In genomic region chr8:93989739-93990138, GRCm38 (mm10) we compare ENCODE assay signal across 20 mouse cellular contexts.
"Had no signal": no experiment of that assay in that cellular context is flagged by ENCODE, and none has a peak within 500 bp of the region (broad histone marks: within the 10 kb centered on the region; RNA-seq: fewer than 3 reads in every experiment).

No protein-coding gene starts in this region.

- H3K4me2 ChIP-seq: liver, embryonic 15.5 days; lung, embryonic 15.5 days; midbrain, embryonic 12.5 days; neural tube, embryonic 13.5 days; neural tube, embryonic 15.5 days had no signal

- H3K27ac ChIP-seq: liver, embryonic 15.5 days; lung, embryonic 15.5 days; midbrain, embryonic 10.5 days; midbrain, embryonic 12.5 days; neural tube, embryonic 13.5 days; neural tube, embryonic 15.5 days had no signal

- H3K27me3 ChIP-seq: liver, embryonic 15.5 days; lung, embryonic 15.5 days; midbrain, embryonic 12.5 days; neural tube, embryonic 13.5 days; neural tube, embryonic 15.5 days had no signal

- ATAC-seq: lung, postnatal 0 days; midbrain, embryonic 16.5 days had no signal

- DNase-seq: lung, adult 2 months; lung, postnatal 4 days; midbrain, embryonic 14.5 days; retina, postnatal 1 day; right cerebral cortex, adult 18-20 months; right cerebral cortex, postnatal 25 days; right cerebral cortex, postnatal 4 days; spleen, adult 18-20 months; thymus, adult 2 months; thymus, postnatal 25 days; thymus, postnatal 4 days had no signal

- H3K9ac ChIP-seq: liver, embryonic 15.5 days; lung, embryonic 15.5 days; midbrain, embryonic 12.5 days; neural tube, embryonic 13.5 days; neural tube, embryonic 15.5 days had no signal

- H3K9me3 ChIP-seq: lung, embryonic 15.5 days; neural tube, embryonic 13.5 days; neural tube, embryonic 15.5 days had no signal

- H3K4me3 ChIP-seq: liver, embryonic 15.5 days; lung, embryonic 15.5 days; midbrain, embryonic 10.5 days; midbrain, embryonic 12.5 days; myocyte; neural tube, embryonic 13.5 days; neural tube, embryonic 15.5 days had no signal

- H3K4me1 ChIP-seq: liver, embryonic 15.5 days; lung, embryonic 15.5 days; midbrain, embryonic 10.5 days; midbrain, embryonic 12.5 days; neural tube, embryonic 13.5 days; neural tube, embryonic 15.5 days had no signal
